Mouse (Mus musculus) yolk sac, embryonic 10.5 days (tissue): ENCODE measurements around the gene Tmem59l.

ENCODE experiments used
- DNase-seq: peaks from one replicate; pipeline ENCODE4 v3.0.0-alpha.2; 2017; ENCODE audit warnings: low spot score

The Tmem59l gene

DNA sequence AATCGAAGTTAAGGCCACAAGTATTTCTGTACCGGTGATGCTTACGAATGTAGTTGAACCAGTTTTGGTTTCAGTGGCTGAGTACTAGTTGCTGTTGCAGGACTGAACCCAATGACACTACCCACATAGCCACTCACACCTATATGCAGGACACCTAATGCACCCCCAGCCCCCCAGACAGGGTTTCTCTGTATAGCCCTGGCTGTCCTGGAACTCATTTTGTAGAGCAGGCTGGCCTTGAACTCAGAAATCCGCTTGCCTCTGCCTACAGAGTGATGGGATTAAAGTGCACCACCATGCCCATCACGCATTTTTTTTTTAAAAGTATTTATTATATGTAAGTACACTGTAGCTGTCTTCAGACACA is 19.9 kb upstream of the Tmem59l start:
- no peak for DNase-seq

DNA sequence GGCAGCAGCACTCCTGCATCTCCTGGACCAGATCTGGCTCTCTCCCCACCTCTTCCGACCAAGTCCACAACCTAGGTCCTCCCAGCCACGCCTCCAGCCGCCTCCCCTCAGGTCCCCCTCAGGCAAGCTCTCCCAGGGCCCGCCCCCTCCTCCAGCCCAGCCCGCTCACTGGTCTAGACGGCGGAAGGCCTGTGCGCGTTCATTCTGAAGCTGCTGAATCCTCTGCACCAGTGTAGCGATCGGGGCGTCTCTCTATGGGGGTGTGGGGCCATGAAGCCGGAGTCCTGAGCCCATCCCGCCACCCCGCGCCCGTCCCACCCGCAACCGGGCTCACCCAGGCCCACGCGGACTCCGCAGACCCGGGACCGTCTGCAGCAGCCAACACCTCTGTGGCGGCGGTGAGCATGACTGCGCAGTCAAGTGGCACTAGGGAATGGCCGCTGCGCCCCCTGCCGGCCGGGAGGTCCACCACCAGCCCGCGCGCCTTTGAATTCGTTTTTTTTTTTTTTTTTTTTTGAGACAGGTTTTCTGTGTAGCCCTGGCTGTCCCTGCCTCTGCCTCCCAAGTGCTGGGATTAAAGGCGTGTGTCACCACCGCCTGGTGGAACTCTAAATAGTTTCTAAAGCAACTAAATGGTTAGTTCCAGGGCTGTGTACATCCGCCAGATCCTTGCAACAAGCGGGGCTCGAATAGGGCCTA is 19.3 kb upstream of the Tmem59l start, which contains the start of gene Rex1bd:
Gene Rex1bd (minus strand): TSS at position 425 of the 699 bp plus-strand sequence.
- DNase-seq, result peak; percentile 99

DNA sequence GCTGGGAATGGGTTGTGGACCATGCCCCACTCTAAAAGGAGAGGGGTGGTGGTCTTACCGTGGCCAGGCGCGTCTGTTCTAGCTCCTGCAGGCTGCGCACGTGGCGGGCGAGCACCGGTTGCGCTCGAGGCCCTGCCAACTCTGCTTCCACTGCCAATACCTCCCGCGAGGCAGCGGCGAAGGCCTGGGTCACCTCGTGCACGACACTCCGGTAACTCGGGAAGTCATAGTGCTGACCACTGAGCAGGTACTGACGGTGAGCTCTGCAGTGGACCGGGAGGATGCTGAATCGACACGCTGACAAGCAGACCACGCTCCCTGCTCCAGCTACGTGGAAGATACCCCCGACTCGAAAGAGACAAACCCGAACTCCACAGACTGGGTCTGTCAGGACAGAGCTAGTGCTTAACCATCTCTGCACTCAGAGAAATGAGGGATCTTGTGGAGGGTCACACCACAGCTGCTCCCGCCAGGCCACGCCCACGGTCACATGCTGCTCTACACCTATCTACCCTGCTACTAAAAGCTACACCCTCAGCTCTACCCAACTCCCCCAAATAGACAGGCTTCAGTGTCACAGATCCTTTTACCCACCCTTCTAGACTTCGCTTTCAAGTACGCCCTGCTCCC is 18.7 kb upstream of the Tmem59l start:
- DNase-seq, result no peak

DNA sequence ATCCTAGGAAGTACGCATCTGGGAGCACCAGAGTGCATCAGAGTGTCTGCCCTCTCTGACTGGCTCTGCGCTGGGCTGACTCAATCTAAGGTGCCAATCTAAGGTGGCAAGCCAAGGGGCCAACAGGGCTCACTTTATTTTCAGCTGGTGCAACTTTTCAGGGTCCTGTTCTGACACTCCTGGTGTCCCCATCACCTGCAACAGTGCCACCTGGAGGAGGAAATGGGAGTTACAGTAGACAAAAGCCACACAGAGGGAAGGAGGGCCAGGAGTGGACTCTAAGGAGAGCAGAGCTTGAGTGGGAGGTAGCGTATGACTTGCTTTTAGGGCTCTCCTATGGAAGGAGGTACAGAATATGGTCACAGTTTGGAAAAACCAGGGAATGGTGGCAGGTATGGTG is 17.7 kb upstream of the Tmem59l start:
- DNase-seq, result no peak

DNA sequence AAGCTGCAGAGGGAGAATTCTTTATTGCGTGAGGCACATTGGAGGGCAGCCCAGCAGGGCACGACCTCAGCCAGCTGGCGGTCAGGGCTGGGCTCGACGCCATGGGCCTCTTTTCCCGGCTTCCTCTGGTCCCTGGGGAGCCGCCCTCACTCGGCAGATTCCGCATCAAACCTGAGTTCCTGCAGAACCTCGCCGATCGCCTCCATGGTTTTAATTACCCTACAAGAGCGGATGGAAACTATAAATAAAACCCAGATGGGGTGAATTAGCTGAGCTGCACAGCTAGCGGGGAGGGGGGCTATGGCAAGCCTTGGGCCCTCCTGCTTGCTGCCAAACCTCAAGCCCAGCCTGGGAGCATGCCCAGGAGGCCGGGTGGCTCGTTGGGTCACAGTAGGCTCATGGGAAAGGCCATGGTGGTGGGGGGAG is 17.1 kb upstream of the Tmem59l start:
- DNase-seq, result no peak

DNA sequence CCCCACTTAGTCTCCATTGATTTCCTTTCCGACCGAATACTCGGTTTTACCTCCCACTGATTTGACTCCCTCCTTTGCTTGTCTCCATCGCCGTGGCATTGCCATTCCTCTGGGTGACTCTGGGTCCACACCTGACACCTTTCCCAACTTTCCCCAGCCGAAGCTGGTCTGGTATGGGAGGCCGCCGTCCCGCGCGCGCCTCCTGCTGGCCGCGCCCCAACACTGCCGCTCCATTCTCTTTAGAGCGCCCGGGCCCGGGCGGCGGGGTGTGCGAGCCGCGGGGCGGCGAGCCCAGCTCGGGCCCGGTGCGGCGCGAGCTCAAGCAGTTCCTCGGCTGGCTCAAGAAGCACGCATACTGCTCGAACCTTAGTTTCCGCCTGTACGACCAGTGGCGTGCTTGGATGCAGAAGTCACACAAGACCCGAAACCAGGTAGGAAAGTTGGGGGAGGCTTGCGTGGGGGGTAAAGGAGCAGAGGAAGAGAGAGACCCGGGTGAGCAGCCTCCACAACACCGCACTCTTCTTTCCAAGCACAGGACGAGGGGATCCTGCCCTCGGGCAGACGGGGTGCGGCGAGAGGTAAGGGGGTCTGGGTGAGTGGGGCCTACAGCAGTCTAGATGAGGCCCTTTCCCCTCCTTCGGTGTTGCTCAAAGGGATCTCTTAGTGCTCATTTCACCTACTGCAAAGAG is 16.0 kb upstream of the Tmem59l start:
- DNase-seq, result no peak

DNA sequence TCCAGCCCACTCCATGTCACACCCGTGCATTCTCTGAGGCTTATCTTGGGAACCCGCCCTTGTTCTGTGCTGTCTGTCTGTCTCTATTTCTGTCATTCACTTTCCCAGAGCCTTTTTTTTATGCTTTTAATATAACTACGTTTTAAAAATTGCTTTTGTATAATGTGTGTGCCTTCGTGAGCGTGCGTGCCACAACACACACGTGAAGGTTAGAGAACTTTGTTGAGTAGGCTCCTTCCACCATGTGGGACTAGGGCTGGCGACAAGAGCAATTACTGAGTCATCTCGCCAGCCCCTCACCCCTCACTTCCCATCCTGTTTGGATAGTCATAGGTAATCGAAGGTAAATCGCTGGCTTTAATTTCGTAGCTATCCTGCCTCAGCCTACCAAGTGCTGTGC is 15.4 kb upstream of the Tmem59l start:
- no peak for DNase-seq

DNA sequence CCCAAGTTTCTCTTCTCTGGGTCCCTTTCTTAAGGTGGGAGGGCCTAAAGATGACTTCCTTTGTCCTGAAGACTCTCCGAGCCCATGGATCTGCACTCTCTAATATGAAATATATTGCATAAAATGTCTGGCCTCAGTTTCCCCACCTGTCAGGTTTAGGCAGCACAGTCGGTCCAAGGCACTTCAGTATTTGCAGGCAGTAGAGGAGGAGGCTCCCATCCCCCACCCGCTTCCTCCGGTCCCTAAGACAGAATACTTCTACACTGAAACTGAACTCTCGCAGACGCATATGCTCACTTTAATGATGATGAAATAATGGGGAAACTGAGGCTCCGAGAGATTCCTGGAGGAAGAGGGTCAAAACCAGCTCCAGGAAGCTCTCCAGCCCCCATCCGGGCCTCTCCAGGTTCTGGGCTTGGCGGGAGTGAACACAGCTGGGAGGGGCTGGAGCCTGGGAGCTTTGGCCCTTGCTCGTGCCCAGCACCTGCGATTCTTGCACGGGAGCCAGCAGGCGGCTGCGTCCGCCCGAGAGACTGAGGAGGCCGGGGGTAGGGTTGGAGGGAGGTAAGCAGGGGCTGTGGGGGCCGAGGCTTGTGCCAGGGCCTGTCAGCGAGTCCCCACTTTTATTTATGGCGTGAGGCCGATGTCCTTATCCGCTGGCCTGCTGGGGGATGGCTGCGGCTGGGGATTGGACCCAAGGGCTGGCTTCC is 14.8 kb upstream of the Tmem59l start:
- DNase-seq, result no peak

DNA sequence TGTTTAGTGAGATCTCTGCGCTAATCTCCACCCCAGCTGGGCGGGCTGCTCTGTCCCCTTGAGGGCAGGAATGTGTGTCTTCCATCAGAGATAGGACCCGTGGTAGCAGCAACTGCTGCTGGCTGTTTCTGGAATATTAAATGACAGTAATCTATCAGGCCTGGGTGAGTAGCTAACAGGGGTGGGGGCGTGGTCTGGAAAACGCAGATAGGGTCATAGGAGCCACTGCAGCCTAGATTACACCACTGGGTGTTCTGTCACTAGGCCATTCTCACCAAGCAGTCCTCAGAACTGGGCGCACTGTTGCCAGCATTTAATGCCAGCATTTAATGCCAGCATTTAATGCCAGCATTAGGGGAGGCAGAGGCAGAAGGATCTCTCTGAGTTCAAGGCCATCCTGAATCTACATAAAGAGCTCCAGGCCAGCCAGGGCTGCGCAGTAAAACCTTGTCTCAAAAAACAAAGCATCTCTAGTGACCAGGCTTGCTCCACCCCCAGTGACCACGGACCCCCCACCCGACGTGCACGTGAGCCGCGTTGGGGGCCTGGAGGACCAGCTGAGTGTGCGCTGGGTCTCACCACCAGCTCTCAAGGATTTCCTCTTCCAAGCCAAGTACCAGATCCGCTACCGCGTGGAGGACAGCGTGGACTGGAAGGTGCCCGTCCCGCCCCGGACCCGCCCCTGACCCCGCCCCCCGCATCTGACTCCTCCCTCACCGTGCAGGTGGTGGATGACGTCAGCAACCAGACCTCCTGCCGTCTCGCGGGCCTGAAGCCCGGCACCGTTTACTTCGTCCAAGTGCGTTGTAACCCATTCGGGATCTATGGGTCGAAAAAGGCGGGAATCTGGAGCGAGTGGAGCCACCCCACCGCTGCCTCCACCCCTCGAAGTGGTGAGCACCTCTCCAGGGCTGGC is 13.5 kb upstream of the Tmem59l start:
- peak; percentile 64 for DNase-seq

DNA sequence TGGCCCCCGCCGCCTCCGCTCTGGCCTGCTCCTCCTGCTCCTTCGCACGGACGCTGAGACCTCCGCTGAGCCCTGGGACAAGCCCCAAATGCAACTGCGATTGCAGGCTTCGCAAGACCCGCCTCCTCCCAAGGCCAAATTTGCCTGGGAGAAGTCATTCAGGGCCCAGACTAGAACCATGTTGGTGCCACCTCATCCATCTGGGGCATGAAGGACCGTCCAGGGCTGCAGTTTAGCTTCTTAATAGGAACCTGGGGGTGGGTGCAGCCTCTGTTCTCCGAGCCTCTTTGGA is 8.6 kb upstream of the Tmem59l start:
- no peak for DNase-seq

DNA sequence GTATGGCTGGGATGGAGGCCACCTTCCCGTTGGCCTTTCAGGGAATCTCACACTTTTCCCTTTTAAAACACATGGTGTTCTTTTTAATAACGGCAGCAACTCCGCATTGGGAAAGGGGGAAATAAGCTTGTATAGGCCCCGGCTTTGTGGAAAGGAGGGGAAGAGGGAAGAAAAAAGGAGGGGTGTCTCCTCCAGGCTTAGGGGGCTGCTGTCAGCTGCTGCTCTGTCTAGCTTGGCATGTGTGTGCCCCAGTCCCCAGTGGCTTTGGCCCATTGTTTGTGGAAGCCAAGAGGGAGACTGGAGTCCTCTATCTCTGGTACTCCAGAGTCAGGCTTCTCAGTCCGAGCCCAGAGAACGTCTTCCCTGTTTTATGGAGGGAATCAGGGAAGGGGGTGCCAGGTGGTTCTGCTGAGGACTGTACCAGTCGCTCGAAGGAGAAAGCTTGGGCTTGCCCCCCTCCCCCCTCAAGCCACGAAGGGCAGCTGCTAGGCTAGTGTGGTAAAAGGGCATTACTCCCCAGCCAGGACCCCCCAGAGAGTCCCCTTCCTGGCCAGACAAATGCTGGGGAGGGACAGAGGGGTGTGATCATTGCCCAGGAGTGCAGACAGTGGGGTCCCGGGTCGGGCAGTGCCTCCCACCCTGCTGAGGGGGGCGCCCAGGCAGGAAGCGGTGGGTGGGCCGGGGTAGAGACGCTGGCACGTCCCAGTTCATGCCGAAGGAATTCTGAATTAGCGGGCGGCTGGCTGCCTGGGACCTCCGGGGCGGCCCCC is 8.0 kb upstream of the Tmem59l start:
- DNase-seq, result no peak

DNA sequence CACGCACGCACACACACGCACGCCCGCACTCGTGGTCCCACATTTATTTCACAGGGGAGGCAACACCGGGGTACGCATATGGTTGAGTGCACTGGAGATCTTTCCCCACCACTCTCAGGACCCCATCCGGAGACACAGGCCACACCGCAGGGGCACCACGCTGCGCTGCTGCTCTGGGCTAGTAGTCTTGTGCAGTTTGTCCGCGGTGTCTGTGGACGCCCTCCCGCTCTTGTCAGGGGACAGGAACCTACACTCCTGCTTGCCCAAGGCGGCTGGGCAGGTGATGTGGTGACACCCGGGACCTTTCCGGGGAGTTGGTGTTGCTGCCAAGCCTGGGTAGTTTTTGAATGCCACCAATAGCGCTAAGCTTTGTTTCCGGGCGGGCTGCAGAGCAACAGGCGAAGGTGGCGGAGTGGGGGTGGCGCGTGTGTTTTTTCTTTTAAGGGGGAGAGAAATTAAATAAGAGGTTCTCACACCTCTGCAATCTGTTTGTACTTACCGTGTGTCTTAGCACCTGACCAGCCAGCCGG is 7.3 kb upstream of the Tmem59l start:
- no peak for DNase-seq

DNA sequence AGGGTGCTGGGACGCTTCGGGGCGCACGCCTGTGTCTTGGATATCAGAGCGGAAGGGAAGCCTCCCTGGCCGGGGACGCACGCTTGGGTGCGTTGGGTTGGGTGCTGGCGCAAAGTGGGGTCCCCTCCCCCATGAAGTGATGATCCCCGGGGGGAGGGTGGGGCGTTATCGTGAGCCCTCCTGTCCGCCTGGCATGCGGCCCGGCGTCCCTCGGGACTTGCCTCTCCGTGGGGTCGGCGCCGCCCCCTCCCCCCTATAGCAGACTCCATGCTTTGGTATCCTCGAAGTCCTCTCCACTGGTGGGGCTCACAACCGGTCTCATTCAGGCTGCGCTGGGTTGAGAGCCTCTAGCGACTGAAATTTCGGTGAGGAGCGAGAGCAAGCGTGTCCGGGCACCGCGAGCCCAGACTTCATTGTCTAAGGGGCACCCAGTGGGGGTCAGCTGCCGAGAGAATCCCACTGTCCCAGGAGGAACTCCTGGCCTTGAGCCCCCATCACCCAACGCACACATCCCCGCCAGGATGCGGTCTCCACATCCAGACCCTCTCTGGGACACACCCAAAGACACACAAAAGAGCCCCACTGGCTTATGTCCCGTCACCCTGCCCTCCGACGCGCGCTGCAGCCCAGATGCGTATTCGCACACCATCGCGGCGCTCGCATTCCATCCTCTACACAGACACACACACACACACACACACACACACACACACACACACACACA is 6.7 kb upstream of the Tmem59l start:
- no peak for DNase-seq

DNA sequence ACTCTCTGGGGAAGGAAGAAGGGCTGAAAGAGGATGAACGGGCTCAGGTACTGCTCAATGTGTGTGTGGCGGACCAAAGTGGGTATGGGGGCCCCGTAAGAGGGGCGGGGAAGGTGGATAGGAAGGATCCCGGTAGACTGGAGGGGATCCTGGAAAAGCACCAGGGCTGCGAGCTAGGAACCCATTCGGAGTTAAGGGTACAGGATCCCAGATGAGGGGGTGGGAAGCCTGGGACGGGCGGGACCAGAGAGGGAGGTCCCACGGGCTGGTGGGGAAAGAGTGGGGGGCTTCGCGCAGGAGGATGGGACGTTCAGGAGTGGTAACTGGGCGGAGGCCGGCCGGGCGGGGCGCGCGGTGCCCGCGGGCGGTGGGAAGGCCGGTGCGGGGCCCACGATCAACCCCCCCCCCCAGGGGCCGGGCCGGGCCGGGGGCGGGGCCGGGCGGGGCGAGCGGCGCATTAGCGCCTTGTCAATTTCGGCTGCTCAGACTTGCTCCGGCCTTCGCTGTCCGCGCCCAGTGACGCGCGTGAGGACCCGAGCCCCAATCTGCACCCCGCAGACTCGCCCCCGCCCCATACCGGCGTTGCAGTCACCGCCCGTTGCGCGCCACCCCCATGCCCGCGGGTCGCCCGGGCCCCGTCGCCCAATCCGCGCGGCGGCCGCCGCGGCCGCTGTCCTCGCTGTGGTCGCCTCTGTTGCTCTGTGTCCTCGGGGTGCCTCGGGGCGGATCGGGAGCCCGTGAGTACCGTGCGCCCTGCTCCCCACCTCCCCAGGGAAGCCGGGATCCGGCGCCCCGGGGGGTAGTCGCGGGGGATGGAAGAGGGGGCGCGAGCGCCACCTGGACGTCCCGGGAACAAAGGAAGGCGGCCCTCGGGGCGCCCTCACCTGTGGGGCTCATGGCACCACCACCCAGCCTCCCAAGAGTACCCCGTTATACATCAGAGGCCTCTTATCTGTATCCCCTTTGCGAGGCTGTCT is 5.8 kb upstream of the Tmem59l start, which contains the start of gene Crlf1:
Gene Crlf1 (plus strand): TSS at position 495 of the 977 bp plus-strand sequence.
- no peak for DNase-seq

DNA sequence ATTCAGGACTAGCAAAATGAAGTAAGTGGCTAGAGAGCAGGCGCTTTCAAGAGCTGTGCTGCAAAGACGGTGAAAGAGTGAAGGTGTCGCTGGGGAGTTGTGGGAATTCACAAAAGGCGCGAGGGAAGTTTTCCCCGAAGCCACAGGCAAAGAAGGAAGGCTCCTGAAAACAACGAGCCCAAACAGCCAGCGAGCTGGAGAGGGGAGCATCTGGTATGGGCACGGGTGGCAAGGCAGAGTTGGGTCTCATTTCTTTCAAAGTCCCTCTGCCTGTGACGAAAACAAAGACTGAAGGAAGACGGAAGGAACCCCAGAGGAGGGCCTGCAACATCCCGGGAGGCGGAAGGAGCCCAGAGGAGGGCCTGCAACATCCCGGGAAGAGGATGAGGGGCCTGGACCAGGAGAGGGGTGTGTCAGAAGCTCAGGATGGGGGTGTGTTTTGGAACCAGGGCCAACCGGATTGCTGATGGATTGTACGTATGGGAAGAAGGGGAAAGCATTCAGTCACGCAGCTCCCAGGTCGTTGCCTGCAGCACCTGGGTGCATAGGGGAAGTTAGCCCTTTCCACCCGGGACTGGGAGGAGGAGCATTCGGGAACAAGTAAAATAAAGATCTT is 3.8 kb upstream of the Tmem59l start:
- DNase-seq, result no peak

DNA sequence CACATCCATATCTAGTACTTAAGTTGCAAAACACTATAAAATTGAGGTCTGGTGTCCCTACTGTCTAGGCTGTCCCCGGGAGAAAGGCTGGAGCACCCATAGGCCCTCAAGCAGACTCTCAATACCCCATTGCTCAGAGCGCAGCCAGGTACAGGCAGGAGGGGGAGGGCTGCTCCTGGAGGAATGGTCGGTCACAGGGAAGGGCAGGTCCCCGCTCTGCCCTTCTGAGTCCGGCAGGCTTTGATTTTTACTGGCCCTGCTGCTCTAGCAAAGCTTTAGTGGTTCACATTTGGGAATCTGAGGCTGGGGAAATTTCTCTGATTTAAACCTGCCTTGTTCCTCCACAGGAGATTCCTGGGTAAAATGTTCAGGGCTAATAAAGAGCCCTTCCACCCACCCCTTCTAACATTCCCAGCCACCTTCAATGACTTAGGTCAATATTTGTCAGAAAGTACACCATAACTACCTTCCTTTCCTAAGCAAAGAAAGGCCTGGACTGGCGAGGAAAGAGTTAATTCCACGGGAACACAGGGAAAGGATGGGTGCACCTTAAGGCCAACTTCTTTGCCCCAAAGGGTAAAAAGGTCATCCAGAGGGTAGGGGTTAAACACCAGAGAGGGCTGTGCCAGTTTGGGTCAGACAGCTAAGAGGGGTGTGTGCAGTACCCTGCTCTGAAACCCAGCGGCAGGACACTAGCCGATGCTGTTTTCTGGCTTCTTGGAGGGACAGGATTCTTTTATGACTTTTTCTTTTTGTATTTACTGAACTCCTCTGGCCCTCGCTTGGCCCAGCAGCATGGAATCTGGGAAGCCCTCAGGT is 3.1 kb upstream of the Tmem59l start:
- no peak for DNase-seq

DNA sequence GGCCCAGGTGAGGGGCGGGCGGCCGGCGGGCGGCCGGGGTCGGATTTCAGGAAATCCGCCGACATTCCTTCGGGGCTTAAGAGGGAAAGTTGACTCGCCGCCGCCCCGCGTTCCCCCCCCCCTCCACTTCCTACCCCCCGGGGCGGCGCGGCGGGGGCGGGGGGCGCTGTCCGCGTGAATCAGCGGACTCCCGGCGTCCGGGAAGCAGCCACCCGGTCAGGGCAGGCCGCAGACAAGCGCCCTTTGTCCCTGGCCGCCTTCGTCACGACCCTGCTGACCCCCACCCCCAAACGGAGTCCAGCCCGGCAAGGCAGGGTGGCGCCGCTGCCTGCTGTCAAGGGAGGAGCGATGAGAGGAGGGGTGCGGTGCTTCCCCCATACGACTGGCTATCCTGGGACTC is 2.4 kb upstream of the Tmem59l start:
- DNase-seq, result no peak
